Mouse (Mus musculus) CH12.LX (cell line): ENCODE results near the gene Pak1ip1. TPM values are rescaled to one million over a fixed set of nuclear protein-coding genes. Genes with fewer than 3 reads are reported as not detected.

ENCODE experiments used
- DNase-seq: peaks from one replicate; pipeline ENCODE4 v3.0.0-alpha.2; 2013; ENCODE audit errors: extremely low read depth
- H3K27ac ChIP-seq: 2 replicates; pipeline ENCODE4 v1.5.1; 2012; ENCODE audit warnings: low read depth, mild to moderate bottlenecking, control low read depth, moderate library complexity; ENCODE audit not compliant: insufficient read depth
- H3K27me3 ChIP-seq: replicated peaks from 2 replicates; pipeline ENCODE3; 2012; ENCODE audit warnings: inconsistent platforms
- H3K36me3 ChIP-seq, 2 experiments: replicated peaks in 1 of 2; 2 replicates each; pipeline versions ENCODE3 to v1.6.1; 2012; ENCODE audit warnings: inconsistent platforms in 1 of 2, low read length in 1 of 2, mild to moderate bottlenecking in 1 of 2, mixed read lengths in 1 of 2, moderate library complexity in 1 of 2; ENCODE audit not compliant: control insufficient read depth in 1 of 2, insufficient read depth in 1 of 2
- H3K4me1 ChIP-seq, 2 experiments: 2 replicates each; pipeline ENCODE4 v1.6.1; 2012; ENCODE audit warnings: inconsistent platforms in 1 of 2, moderate library complexity in 1 of 2; ENCODE audit not compliant: insufficient read depth in 2 of 2, control insufficient read depth in 1 of 2
- H3K4me2 ChIP-seq: 2 replicates; pipeline ENCODE4 v1.6.1; 2012; ENCODE audit warnings: low read depth, mild to moderate bottlenecking, control low read depth; ENCODE audit not compliant: poor library complexity, insufficient read depth, severe bottlenecking
- H3K4me3 ChIP-seq, 3 experiments: fragments of 150-350 bp in 1 of 3; sonication (generic) in 1 of 3; replicated peaks in 1 of 3; 2 replicates each; pipeline versions ENCODE3 to v1.5.1; 2011 to 2012; ENCODE audit warnings: low read depth in 2 of 3, low read length in 2 of 3, mild to moderate bottlenecking in 2 of 3, moderate library complexity in 2 of 3, control low read depth in 1 of 3, improper control_type of control experiment in 1 of 3, inconsistent platforms in 1 of 3, mixed read lengths in 1 of 3; ENCODE audit not compliant: poor library complexity in 1 of 3
- H3K79me2 ChIP-seq: replicated peaks from 2 replicates; pipeline ENCODE4 v1.6.1; 2012; ENCODE audit warnings: mild to moderate bottlenecking, moderate library complexity; ENCODE audit not compliant: control insufficient read depth, poor library complexity, insufficient read depth, severe bottlenecking; ENCODE audit errors: extremely low read depth
- H3K9ac ChIP-seq: 2 replicates; pipeline ENCODE4 v1.6.1; 2012; ENCODE audit warnings: low read depth, mild to moderate bottlenecking, control low read depth, moderate library complexity; ENCODE audit not compliant: insufficient read depth
- H3K9me3 ChIP-seq: replicated peaks from 2 replicates; pipeline ENCODE3; 2012; ENCODE audit warnings: low read length, inconsistent platforms, mixed read lengths
- CHD1 ChIP-seq: IDR thresholded peaks from 2 replicates; pipeline ENCODE4 v1.6.1; 2012; ENCODE audit warnings: low read depth, low read length, improper control_type of control experiment, inconsistent platforms
- CTCF ChIP-seq, 2 experiments: IDR thresholded peaks in 1 of 2; conservative IDR thresholded peaks in 1 of 2; 2 replicates each; pipeline ENCODE4 v1.5.1; 2011 to 2012; ENCODE audit warnings: low read depth in 2 of 2, low read length in 2 of 2, improper control_type of control experiment in 1 of 2, inconsistent platforms in 1 of 2, mild to moderate bottlenecking in 1 of 2, moderate library complexity in 1 of 2
- E2F4 ChIP-seq: IDR thresholded peaks from 2 replicates; pipeline ENCODE4 v1.6.1; 2011; ENCODE audit warnings: low read depth, low read length, improper control_type of control experiment; ENCODE audit not compliant: insufficient replicate concordance
- ELF1 ChIP-seq: IDR thresholded peaks from 2 replicates; pipeline ENCODE4 v1.6.1; 2014; ENCODE audit warnings: low read depth, mild to moderate bottlenecking, inconsistent platforms, low read length, improper control_type of control experiment
- EP300 ChIP-seq: IDR thresholded peaks from 2 replicates; pipeline ENCODE4 v1.6.1; 2011; ENCODE audit warnings: low read length, improper control_type of control experiment
- ETS1 ChIP-seq: conservative IDR thresholded peaks from 2 replicates; pipeline ENCODE4 v1.6.1; 2012; ENCODE audit warnings: low read depth, mild to moderate bottlenecking, inconsistent platforms, low read length, improper control_type of control experiment, moderate library complexity
- HCFC1 ChIP-seq: IDR thresholded peaks from 2 replicates; pipeline ENCODE4 v1.6.1; 2012; ENCODE audit warnings: low read depth, mild to moderate bottlenecking, inconsistent platforms, low read length, improper control_type of control experiment
- JUND ChIP-seq: conservative IDR thresholded peaks from 2 replicates; pipeline ENCODE4 v1.6.1; 2011; ENCODE audit warnings: low read depth, low read length, improper control_type of control experiment
- KAT2A ChIP-seq: IDR thresholded peaks from 2 replicates; pipeline ENCODE4 v1.6.1; 2012; ENCODE audit warnings: low read length, improper control_type of control experiment, inconsistent platforms; ENCODE audit not compliant: insufficient replicate concordance
- MAZ ChIP-seq: IDR thresholded peaks from 2 replicates; pipeline ENCODE4 v1.6.1; 2012; ENCODE audit warnings: low read depth, mild to moderate bottlenecking, inconsistent platforms, low read length, improper control_type of control experiment, moderate library complexity
- MXI1 ChIP-seq: IDR thresholded peaks from 2 replicates; pipeline ENCODE4 v1.6.1; 2011; ENCODE audit warnings: mild to moderate bottlenecking, low read depth, low read length, improper control_type of control experiment
- MYC ChIP-seq: IDR thresholded peaks from 2 replicates; pipeline ENCODE4 v1.6.1; 2011; ENCODE audit warnings: low read depth, mild to moderate bottlenecking, improper control_type of control experiment, low read length
- NELFE ChIP-seq: IDR thresholded peaks from 2 replicates; pipeline ENCODE4 v1.6.1; 2011; ENCODE audit warnings: low read depth, low read length, improper control_type of control experiment
- NRF1 ChIP-seq: IDR thresholded peaks from 2 replicates; pipeline ENCODE4 v1.6.1; 2014; ENCODE audit warnings: low read depth, mild to moderate bottlenecking, inconsistent platforms, low read length, improper control_type of control experiment, moderate library complexity
- POLR2AphosphoS2 ChIP-seq: IDR thresholded peaks from 2 replicates; pipeline ENCODE4 v1.6.1; 2011; ENCODE audit warnings: low read depth, low read length, improper control_type of control experiment
- RAD21 ChIP-seq: IDR thresholded peaks from 2 replicates; pipeline ENCODE4 v1.6.1; 2011; ENCODE audit warnings: low read depth, mild to moderate bottlenecking, low read length, improper control_type of control experiment, moderate library complexity
- RCOR1 ChIP-seq: conservative IDR thresholded peaks from 2 replicates; pipeline ENCODE4 v1.6.1; 2012; ENCODE audit warnings: low read depth, mild to moderate bottlenecking, inconsistent platforms, low read length, improper control_type of control experiment
- SMC3 ChIP-seq: IDR thresholded peaks from 2 replicates; pipeline ENCODE4 v1.6.1; 2011; ENCODE audit warnings: low read depth, low read length, improper control_type of control experiment
- USF2 ChIP-seq: conservative IDR thresholded peaks from 2 replicates; pipeline ENCODE4 v1.6.1; 2011; ENCODE audit warnings: low read depth, low read length, improper control_type of control experiment
- dilution Hi-C: fragments of 300-500 bp; cut with MboI; formaldehyde crosslinking; loops from 2 replicates; pipeline ENCODE4 v1.14.3; 2020; ENCODE audit warnings: low sequenced_read_pairs; ENCODE audit not compliant: extremely low pct_unique_long_range_greater_than_20kb, extremely low pct_ligation_motif_present
- in situ Hi-C: fragments of 300-500 bp; cut with MboI; formaldehyde crosslinking; loops from 3 replicates; pipeline ENCODE4 v1.14.3; 2019; ENCODE audit warnings: low sequenced_read_pairs, low pct_ligation_motif_present, low pct_unique_long_range_greater_than_20kb, mixed read lengths
- polyA plus RNA-seq: library from polyadenylated mRNA; unstranded; fragments of >175 nt; gene quantifications from 2 replicates; pipeline ENCODE4 v1.2.1, GENCODE M21; 2012; ENCODE audit warnings: low read depth; ENCODE audit not compliant: insufficient read length
- total RNA-seq, 2 experiments: library from RNA; depleted of rRNA; stranded (reverse); fragments of 300-350 nt in 1 of 2; fragments of >200 nt in 1 of 2; gene quantifications; 2 replicates each; pipeline ENCODE4 v1.2.3; 2012 to 2014

Gene Pak1ip1
- total and polyA plus RNA-seq, 3 experiments, result 54.8 to 81.9 (median 66.1) TPM

- dilution Hi-C loops, result no loop called here
- no peak overlapping the region for H3K9ac ChIP-seq
- no peaks in the 10 kb centered on the region for H3K36me3 ChIP-seq
- H3K4me2 ChIP-seq, result no peak overlapping the region
- no peak overlapping the region for H3K4me3 ChIP-seq
- H3K27ac ChIP-seq, result no peak overlapping the region
- no peak for TF ChIP-seq MAZ
- TF ChIP-seq RAD21, result no peak
- TF ChIP-seq SMC3, result no peak
- TF ChIP-seq ETS1, result no peak
- TF ChIP-seq EP300, result no peak
- TF ChIP-seq CHD1, result no peak
- TF ChIP-seq E2F4, result no peak
- no peak for TF ChIP-seq HCFC1
- no peak for TF ChIP-seq ELF1
- no peak for TF ChIP-seq KAT2A
- no peak for TF ChIP-seq MYC
- no peak for TF ChIP-seq JUND
- TF ChIP-seq MXI1, result no peak
- no peak for TF ChIP-seq POLR2AphosphoS2
- no peak for TF ChIP-seq USF2
- TF ChIP-seq, all 38 proteins: peak for 0
- no peaks in the 10 kb centered on the region for H3K27me3 ChIP-seq
- H3K79me2 ChIP-seq, result no peaks in the 10 kb centered on the region; the same call in 1 of the 2 replicates
- in situ Hi-C loops, result no loop called here
- no peak for DNase-seq
- H3K4me1 ChIP-seq, result no peaks in the 10 kb centered on the region
- no peaks in the 10 kb centered on the region for H3K9me3 ChIP-seq
Measured at GRCm38 (mm10) chr13:40955773-40956172, 45.0 kb upstream of the Pak1ip1 start.

- no peaks in the 10 kb centered on the region for H3K36me3 ChIP-seq
- peaks cover 13 to 26% of the 10 kb centered on the region in 2 experiments for H3K4me1 ChIP-seq
- H3K4me3 ChIP-seq, result no peak overlapping the region
- TF ChIP-seq RCOR1 (no peak), HCFC1 (no peak), KAT2A (no peak), NRF1 (no peak), NELFE (no peak), CTCF (conservative IDR thresholded peaks at IDR 0.05 in 1 of 2, IDR thresholded peaks at IDR 0.05 in 1 of 2; ENCODE audit: low read depth in 2 of 2, low read length in 2 of 2) (no peak)
- H3K27me3 ChIP-seq, result no peaks in the 10 kb centered on the region
- dilution Hi-C loops, result no loop called here
- in situ Hi-C loops, result no loop called here
- H3K4me2 ChIP-seq, result no peak overlapping the region
- DNase-seq, result no peak
- no peaks in the 10 kb centered on the region for H3K79me2 ChIP-seq
- H3K9ac ChIP-seq, result no peak overlapping the region
- H3K9me3 ChIP-seq, result no peaks in the 10 kb centered on the region
- no peak overlapping the region for H3K27ac ChIP-seq
Measured at GRCm38 (mm10) chr13:40967609-40968008, 33.2 kb upstream of the Pak1ip1 start.
